Mouse (Mus musculus) urinary bladder, postnatal 10 days (tissue): ENCODE results near the gene Cdk12.
A peak's percentile ranks its signal among the peaks of the same experiment; 100 is the strongest.

Source experiments
- DNase-seq: peaks from one replicate; pipeline ENCODE4 v3.0.0; 2022; ENCODE audit warnings: low spot score

Cdk12 gene

DNA sequence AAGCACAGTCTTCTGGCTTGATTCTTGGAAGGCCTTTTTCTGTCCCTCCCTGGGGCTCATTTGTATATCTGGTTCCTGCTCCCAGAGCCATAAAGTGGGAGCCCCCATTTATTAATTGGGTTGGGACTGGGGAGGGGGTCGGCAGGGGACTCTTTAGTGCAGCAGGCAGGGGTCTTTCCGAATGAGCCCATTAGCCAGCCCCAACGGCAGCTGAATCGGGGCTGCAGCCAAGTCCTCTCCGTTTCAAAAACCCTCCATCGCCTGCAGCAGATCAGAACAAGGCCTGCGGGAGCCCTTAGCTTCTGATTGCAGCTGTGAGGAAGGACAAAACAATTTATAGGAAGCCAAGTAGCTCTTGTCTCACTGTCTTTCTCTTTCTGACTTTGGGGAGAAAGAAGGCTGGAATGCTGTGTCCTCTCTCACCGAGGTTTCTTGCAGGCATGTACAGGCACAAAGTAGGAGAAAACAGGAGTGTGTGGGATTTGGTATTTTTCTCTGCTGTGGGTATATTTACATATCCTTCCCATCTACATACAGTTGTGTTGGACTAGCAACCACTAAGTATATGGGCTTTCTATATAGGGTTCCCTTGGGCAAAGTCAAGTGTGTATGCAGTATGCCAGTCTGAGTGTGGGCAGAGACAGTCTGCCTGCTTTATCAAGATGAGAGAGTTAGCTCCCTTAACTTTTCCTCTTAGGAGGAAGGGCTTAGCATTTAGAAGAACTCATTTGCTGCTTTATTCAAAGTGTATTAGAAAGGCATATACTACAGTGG lies 58.0 kb downstream of the Cdk12 start:
- DNase-seq: no peak

DNA sequence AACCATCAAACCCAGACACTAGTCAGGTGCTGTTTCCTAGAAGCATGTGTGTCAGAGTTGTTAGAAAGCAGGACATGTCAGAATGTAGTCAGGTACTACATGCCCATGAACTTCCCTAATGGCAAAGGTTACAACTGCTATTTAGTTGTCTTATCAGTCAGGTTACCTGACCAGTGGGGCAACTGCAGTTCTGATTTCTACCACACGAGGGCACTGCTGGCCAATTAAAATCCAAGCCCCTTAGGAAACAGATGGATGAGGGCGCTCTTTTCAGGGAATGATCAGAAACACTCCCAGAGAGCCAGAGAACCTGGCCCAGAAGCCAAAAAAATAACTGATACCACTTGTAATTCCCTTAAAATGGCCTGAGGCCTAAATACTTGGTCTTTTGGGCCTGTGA lies 62.2 kb downstream of the Cdk12 start:
- DNase-seq: peak; percentile 47

DNA sequence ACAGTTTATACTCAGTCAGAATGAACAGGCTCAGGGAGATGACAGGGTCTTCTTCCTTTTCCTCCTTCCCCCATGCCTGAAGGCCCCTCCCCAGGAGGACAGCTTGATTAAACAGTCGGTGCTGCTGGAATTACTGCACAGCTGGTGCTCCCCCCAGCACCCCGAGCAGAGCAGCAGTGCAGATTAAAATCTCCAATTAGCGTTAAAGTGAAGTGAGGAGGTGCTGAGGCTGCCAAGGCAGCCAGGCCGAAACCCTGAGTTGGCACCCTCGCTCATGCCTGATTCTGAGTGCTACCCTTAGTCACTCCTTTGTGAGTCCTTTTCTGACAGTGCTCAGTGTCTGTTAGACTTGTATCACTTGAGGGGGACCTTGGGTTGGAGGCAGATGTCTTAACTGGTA lies 63.0 kb downstream of the Cdk12 start:
- no peak for DNase-seq

- no peak for DNase-seq
Observed at GRCm38 (mm10) chr11:98266699-98267402, 64.0 kb downstream of the Cdk12 start.

GRCm38 (mm10) chr11:98270066-98270465 lies 67.2 kb downstream of the Cdk12 start:
- DNase-seq: no peak

- no peak for DNase-seq
Observed at GRCm38 (mm10) chr11:98270466-98270865, 67.6 kb downstream of the Cdk12 start.

DNA sequence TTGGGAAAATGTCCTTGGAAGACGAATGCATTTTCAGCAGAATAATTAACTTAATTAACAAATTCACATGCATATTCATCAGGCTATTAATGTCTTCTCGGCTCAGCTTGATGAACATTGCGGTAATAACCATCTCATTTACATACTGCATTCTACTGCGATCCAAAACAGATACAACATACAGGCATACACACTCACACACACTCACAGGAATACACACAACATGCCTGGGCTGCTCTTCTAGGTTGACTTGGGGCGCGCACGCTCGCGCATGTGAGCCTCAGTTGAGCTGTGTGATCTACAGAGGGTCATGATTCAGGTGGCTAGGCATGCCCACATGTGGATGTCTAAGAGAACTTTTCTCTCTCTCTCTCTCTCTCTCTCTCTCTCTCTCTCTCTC lies 80.9 kb downstream of the Cdk12 start:
- no peak for DNase-seq

DNA sequence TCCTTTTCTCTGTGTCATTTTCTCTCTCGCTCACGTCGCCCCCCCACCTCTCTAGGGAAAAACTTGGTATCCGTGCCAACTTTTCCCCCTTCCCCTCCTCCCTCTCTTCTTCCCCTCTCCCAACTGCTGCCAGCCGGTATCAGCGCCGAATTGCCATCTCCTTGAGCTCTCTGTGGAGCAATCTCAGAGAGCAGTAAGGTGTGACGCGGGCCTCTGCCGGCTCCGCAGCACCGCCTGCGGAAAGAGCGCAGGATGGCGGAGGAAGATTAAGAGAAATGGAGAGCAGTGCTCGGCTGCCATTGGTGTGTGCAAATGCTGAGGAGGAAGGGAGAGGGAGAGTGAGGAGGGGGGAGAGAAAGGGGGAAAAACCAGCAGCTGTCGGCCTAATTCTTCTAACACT lies 81.4 kb downstream of the Cdk12 start:
- DNase-seq: no peak

- no peak for DNase-seq
Observed at GRCm38 (mm10) chr11:98285368-98285767, 82.5 kb downstream of the Cdk12 start.

- DNase-seq: no peak
Observed at GRCm38 (mm10) chr11:98287531-98287930, 84.7 kb downstream of the Cdk12 start.

GRCm38 (mm10) chr11:98287961-98288360 lies 85.1 kb downstream of the Cdk12 start:
- no peak for DNase-seq

GRCm38 (mm10) chr11:98289873-98290272 lies 87.0 kb downstream of the Cdk12 start:
- DNase-seq: no peak

DNA sequence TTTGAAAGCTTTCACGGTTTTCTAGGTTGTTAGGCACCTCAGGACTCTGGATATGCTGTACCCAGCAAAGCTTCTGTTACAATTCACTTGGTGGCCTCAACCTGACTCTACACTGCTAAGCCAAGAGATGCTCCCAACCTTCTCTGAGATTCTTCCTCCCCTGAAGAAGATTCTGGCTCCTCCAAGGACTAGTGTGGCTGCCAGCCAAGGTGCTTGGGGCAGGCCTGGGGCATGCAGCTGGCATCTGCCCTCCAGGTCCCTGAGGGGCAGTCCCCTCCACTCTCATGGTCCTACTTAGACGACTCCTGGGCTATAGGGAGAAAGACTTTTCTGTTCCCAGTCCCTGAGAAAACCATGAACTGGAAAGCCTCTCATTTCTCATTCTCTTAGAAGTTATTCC lies 88.0 kb downstream of the Cdk12 start:
- no peak for DNase-seq

- DNase-seq: no peak
Observed at GRCm38 (mm10) chr11:98293070-98293469, 90.2 kb downstream of the Cdk12 start.

DNA sequence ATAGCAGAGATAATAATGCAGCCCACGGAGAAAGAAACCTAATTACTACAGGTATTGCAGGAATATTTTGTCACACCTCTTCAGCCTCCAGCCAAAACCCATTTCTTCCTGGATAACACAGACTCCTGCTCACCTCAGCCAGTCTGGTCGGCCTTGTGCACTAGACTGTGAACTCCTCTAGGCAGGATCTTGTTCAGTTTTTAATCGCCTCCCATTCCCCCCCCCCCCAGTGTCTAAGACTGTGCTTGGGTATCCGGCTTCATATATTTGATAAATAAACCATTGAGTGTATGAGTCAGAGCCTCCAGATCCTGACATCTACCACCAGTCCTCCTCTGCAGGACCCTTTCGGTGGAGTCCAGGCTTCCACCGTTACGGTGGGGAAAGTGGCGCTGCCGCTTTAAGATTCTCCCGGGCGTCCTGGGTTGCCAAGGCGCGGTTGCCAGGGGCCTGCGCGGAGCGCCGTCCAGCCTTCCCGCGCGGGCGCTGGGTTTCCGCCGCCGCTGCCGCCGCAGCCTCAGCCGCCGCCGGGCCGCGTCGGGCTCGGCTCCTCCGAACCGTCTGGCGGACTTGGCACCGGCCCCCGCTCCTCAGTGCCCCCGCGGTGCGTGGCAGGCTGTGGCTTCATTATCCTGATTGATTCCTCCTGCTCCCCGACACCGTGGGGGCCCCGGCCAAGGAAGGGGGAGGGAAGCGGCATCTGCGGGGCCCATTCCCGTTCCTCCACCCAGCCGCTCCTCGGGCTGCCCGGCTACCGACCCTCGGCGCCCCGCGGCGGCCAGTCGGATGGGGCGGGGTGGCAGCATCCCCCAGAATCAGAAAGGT lies 91.5 kb downstream of the Cdk12 start:
- DNase-seq: no peak

- DNase-seq: no peak
Observed at GRCm38 (mm10) chr11:98295013-98295585, 92.2 kb downstream of the Cdk12 start.

DNA sequence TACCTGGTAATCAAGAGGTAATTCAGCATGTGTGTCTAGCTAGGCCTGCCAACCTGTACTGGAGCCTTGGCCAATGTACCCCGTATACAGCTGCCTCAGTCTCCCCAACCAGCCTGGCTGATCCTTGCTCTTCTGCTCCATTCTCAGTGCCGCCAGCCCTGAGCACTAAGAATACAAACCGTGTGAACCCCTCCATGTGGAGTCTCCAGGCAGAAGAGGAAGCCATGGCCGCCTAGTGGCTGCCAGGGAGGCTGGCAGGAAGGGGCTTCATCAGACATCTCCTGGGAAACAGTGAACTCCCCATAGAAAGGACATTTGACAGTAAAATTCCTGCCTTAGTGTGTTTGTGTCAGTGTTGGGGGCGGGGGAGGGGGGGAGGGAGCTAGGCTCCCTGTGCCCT lies 93.4 kb downstream of the Cdk12 start:
- DNase-seq: no peak

- DNase-seq: no peak
Observed at GRCm38 (mm10) chr11:98296916-98297315, 94.1 kb downstream of the Cdk12 start.

DNA sequence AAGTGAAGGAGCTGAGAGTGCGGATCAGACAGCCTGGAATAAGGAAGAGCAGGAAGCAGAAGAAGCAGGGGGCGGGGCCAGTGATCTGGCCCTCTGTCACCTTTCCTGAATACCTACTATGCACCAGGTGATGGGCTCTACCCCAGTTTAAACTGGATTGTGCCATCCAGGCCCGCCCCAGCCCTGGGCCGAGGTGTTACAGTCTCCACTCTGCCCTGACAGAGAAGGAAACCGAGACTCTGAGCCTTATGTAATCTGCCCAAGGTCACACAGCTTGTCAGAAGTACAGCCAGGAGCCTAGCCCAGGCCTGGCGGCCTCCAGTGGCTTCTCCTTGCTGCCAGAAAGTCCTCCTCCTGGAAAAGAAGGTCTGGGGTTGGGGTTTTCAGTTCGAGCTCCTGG lies 94.9 kb downstream of the Cdk12 start:
- no peak for DNase-seq

DNA sequence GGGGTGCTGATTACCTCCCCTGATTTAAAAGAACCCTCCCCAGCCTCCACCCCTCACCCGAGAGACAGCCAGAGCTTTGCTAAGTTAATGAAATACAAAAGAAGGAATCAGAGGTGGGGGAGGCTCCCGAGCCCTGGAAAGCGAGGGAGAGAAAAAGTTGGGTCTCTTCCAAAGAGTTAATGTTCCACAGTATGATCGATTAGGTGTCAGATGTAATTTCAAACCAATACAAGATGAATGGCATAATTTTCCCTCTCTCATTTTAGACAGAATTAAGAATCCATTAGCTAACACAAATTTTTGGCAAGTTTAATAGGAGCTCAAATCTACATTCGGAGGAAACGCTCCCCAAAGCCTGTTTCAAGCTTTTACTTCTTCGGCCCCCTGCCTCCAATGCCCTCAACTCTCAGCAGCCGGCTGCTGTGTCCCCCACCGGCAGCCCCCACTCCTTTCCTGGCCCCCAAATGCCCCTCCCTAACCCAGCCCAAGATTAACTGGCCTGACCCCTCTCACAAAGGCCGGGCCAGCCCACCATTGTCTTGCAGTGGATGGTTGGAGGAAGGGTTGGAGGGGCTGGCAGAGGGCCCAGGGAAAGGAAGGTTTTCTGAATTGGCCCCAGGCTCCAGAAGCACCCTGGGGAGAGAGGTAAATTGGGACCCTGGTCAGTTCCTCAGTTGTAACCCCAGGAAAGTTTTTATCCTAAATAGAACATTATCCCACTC lies 95.8 kb downstream of the Cdk12 start:
- DNase-seq: no peak

GRCm38 (mm10) chr11:98313790-98314323 lies 111.0 kb downstream of the Cdk12 start:
- DNase-seq: no peak

DNA sequence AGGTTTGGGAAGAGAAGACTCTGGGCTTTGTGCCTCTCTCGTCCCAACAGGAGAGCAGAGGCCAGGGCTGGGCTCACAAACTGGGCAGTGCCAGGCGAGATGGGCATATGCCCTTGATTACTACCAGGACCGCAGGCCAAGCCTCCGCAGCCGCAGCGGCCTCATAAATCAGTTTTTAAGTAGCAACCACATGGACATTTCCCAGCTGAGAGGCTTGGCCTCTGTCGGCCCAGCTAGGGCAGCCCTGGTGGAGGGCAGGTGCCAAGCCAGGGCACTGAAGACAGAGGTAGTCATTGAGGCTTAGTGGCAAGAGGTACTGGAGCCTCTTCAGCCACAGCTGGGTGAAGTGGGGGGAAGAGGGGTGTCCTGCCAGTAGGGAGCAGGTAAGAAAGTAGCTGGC lies 114.6 kb downstream of the Cdk12 start:
- no peak for DNase-seq
